Mouse (Mus musculus): ENCODE measurements around the gene Ell.

DNA sequence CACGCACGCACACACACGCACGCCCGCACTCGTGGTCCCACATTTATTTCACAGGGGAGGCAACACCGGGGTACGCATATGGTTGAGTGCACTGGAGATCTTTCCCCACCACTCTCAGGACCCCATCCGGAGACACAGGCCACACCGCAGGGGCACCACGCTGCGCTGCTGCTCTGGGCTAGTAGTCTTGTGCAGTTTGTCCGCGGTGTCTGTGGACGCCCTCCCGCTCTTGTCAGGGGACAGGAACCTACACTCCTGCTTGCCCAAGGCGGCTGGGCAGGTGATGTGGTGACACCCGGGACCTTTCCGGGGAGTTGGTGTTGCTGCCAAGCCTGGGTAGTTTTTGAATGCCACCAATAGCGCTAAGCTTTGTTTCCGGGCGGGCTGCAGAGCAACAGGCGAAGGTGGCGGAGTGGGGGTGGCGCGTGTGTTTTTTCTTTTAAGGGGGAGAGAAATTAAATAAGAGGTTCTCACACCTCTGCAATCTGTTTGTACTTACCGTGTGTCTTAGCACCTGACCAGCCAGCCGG lies 44.8 kb upstream of the Ell start:
- TF ChIP-seq CTCF (IDR thresholded peaks at IDR 0.05; ENCODE audit: low read depth, low read length) (no peak), POLR2A (IDR thresholded peaks at IDR 0.05; ENCODE audit: extremely low read depth, insufficient read depth, low read length) (no peak)

All from liver, adult 2 months (tissue).